Mouse (Mus musculus): Measurements from ENCODE around the gene Sgsm1.

The Sgsm1 gene

GRCm38 (mm10) chr5:113283726-113284125, 26.9 kb downstream of the Sgsm1 start:
- no peak for DNase-seq (ENCODE audit: low spot score)

GRCm38 (mm10) chr5:113281557-113281956, 29.0 kb downstream of the Sgsm1 start:
- no peak for DNase-seq (ENCODE audit: low spot score)

- no peak for DNase-seq (ENCODE audit: low spot score)
These were observed 30.3 kb downstream of the Sgsm1 start for GRCm38 (mm10) chr5:113280138-113280856.

GRCm38 (mm10) chr5:113275839-113276238, 34.7 kb downstream of the Sgsm1 start:
- DNase-seq (ENCODE audit: low spot score) = no peak

- peak; percentile 83 for DNase-seq (ENCODE audit: low spot score)
These were observed 39.3 kb downstream of the Sgsm1 start for GRCm38 (mm10) chr5:113271207-113271811.

GRCm38 (mm10) chr5:113270043-113270442, 40.5 kb downstream of the Sgsm1 start:
- no peak for DNase-seq (ENCODE audit: low spot score)

GRCm38 (mm10) chr5:113268246-113268645, 42.3 kb downstream of the Sgsm1 start:
- DNase-seq (ENCODE audit: low spot score) = no peak

- no peak for DNase-seq (ENCODE audit: low spot score)
These were observed 44.9 kb downstream of the Sgsm1 start for GRCm38 (mm10) chr5:113265637-113266036.

- no peak for DNase-seq (ENCODE audit: low spot score)
These were observed 59.8 kb downstream of the Sgsm1 start for GRCm38 (mm10) chr5:113250806-113251205.

GRCm38 (mm10) chr5:113249263-113249930, 61.2 kb downstream of the Sgsm1 start:
- DNase-seq (ENCODE audit: low spot score) = no peak

- DNase-seq (ENCODE audit: low spot score) = no peak
These were observed 80.4 kb downstream of the Sgsm1 start for GRCm38 (mm10) chr5:113230196-113230595.

- DNase-seq (ENCODE audit: low spot score) = peak; percentile 69
These were observed 83.9 kb downstream of the Sgsm1 start, which contains the start of gene Tmem211 for GRCm38 (mm10) chr5:113226632-113227102. Gene Tmem211, plus strand, starts transcription at chr5:113226909.

- no peak for DNase-seq (ENCODE audit: low spot score)
These were observed 84.7 kb downstream of the Sgsm1 start for GRCm38 (mm10) chr5:113225686-113226435.

GRCm38 (mm10) chr5:113225271-113225670, 85.3 kb downstream of the Sgsm1 start:
- no peak for DNase-seq (ENCODE audit: low spot score)

- DNase-seq (ENCODE audit: low spot score) = no peak
These were observed 86.7 kb downstream of the Sgsm1 start for GRCm38 (mm10) chr5:113223888-113224287.

- DNase-seq (ENCODE audit: low spot score) = peak; percentile 85
These were observed 89.3 kb downstream of the Sgsm1 start, which contains the start of gene 2900026A02Rik for GRCm38 (mm10) chr5:113221147-113221865. Gene 2900026A02Rik, minus strand, starts transcription at chr5:113221236.

GRCm38 (mm10) chr5:113220383-113221146, 90.0 kb downstream of the Sgsm1 start:
- DNase-seq (ENCODE audit: low spot score) = no peak

- DNase-seq (ENCODE audit: low spot score) = no peak
These were observed 90.7 kb downstream of the Sgsm1 start for GRCm38 (mm10) chr5:113219876-113220275.

GRCm38 (mm10) chr5:113219450-113219849, 91.1 kb downstream of the Sgsm1 start:
- no peak for DNase-seq (ENCODE audit: low spot score)

GRCm38 (mm10) chr5:113218617-113219235, 91.9 kb downstream of the Sgsm1 start:
- DNase-seq (ENCODE audit: low spot score) = no peak

All from testis, postnatal 14 days (tissue).